Mouse (Mus musculus) right cerebral cortex, adult 18-20 months (tissue): Measurements from ENCODE around the gene Zfp791.
"Not testable (repeated sequence)": the region's sequence is repeated elsewhere in the genome, so short reads cannot be mapped to it uniquely, and the experiment has no call there.

Experiments used
- DNase-seq: peaks from one replicate; pipeline ENCODE4 v3.0.0; 2022; ENCODE audit warnings: mixed read lengths

Gene Zfp791

GRCm38 (mm10) chr8:85122995-85123394 lies at the start of gene Zfp791:
Gene Zfp791, minus strand, starts transcription at chr8:85123095.
- no peak for DNase-seq

GRCm38 (mm10) chr8:85171291-85171690 lies 48.4 kb upstream of the Zfp791 start:
- DNase-seq, result peak; percentile 38

GRCm38 (mm10) chr8:85151624-85152023 lies 28.7 kb upstream of the Zfp791 start, which contains the start of gene Cks1brt:
Gene Cks1brt, plus strand, starts transcription at chr8:85151924.
- no peak for DNase-seq

GRCm38 (mm10) chr8:85142516-85142915 lies 19.6 kb upstream of the Zfp791 start:
- DNase-seq, result no peak

GRCm38 (mm10) chr8:85135690-85136089 lies 12.8 kb upstream of the Zfp791 start:
- not testable (repeated sequence) for DNase-seq

- DNase-seq, result no peak
Measured at GRCm38 (mm10) chr8:85132335-85132734, 9.4 kb upstream of the Zfp791 start.

- DNase-seq, result no peak
Measured at GRCm38 (mm10) chr8:85123691-85124090, 796 bp upstream of the Zfp791 start.

- DNase-seq, result not testable (repeated sequence)
Measured at GRCm38 (mm10) chr8:85120251-85120650, 2.6 kb downstream of the Zfp791 start.

- DNase-seq, result peak; percentile 87
Measured at GRCm38 (mm10) chr8:85119052-85119981, 3.6 kb downstream of the Zfp791 start.

GRCm38 (mm10) chr8:85116984-85117383 lies 5.9 kb downstream of the Zfp791 start:
- no peak for DNase-seq

- DNase-seq, result no peak
Measured at GRCm38 (mm10) chr8:85115501-85115900, 7.4 kb downstream of the Zfp791 start.

- no peak for DNase-seq
Measured at GRCm38 (mm10) chr8:85113241-85113640, 9.7 kb downstream of the Zfp791 start.

- no peak for DNase-seq
Measured at GRCm38 (mm10) chr8:85100076-85100665, 22.7 kb downstream of the Zfp791 start.

- DNase-seq, result no peak
Measured at GRCm38 (mm10) chr8:85096850-85097249, 26.0 kb downstream of the Zfp791 start.

- DNase-seq, result no peak
Measured at GRCm38 (mm10) chr8:85096196-85096595, 26.7 kb downstream of the Zfp791 start.

GRCm38 (mm10) chr8:85095566-85095965 lies 27.3 kb downstream of the Zfp791 start:
- DNase-seq, result no peak

- DNase-seq, result no peak
Measured at GRCm38 (mm10) chr8:85095051-85095450, 27.8 kb downstream of the Zfp791 start.

- DNase-seq, result no peak
Measured at GRCm38 (mm10) chr8:85091526-85092090, 31.3 kb downstream of the Zfp791 start.

- DNase-seq, result no peak
Measured at GRCm38 (mm10) chr8:85090856-85091255, 32.0 kb downstream of the Zfp791 start.

- DNase-seq, result no peak
Measured at GRCm38 (mm10) chr8:85088771-85089170, 34.1 kb downstream of the Zfp791 start.

GRCm38 (mm10) chr8:85086238-85086637 lies 36.7 kb downstream of the Zfp791 start:
- DNase-seq, result no peak

- DNase-seq, result no peak
Measured at GRCm38 (mm10) chr8:85084633-85085032, 38.3 kb downstream of the Zfp791 start.

- DNase-seq, result peak; percentile 92
Measured at GRCm38 (mm10) chr8:85083108-85083813, 39.6 kb downstream of the Zfp791 start, which contains the start of gene Man2b1. Gene Man2b1, plus strand, starts transcription at chr8:85083270.
